Mouse (Mus musculus): ENCODE measurements around the gene Pptc7.

GRCm38 (mm10) chr5:122240989-122241388, 43.2 kb upstream of the Pptc7 start:
- TF ChIP-seq ZC3H11A (IDR thresholded peaks at IDR 0.05; ENCODE audit: borderline replicate concordance, low read depth, low read length) (no peak), CHD2 (IDR thresholded peaks at IDR 0.05; ENCODE audit: low read depth, low read length) (no peak), MAFK (IDR thresholded peaks at IDR 0.05; ENCODE audit: insufficient read depth, low read depth, low read length) (no peak), HCFC1 (IDR thresholded peaks at IDR 0.05; ENCODE audit: borderline replicate concordance, insufficient read depth, low read length) (no peak)
